Mouse (Mus musculus): ENCODE results near the gene Olfr976. TPM values are rescaled to one million over a fixed set of nuclear protein-coding genes. Genes with fewer than 3 reads are reported as not detected.

Gene Olfr976
- not detected in 2 replicates for polyA plus RNA-seq (2015; fragmentation: Nextera tagmentation; extraction: Ambion mirVana)

GRCm38 (mm10) chr9:39961033-39961432 is at the start of gene Olfr976:
TSS of gene Olfr976 (minus strand) at chr9:39961133.

GRCm38 (mm10) chr9:40009482-40009881 is 48.5 kb upstream of the Olfr976 start, which contains the start of gene Olfr980:
TSS of gene Olfr980 (minus strand) at chr9:40009582.

GRCm38 (mm10) chr9:40003365-40003764 is 42.4 kb upstream of the Olfr976 start, which contains the start of gene Olfr979:
TSS of gene Olfr979 (minus strand) at chr9:40003465.

GRCm38 (mm10) chr9:39991813-39992212 is 30.9 kb upstream of the Olfr976 start, which contains the start of gene Olfr978:
TSS of gene Olfr978 (plus strand) at chr9:39992113.

GRCm38 (mm10) chr9:39951946-39952345 is 9.0 kb downstream of the Olfr976 start, which contains the start of gene Olfr975:
TSS of gene Olfr975 (minus strand) at chr9:39952046.

GRCm38 (mm10) chr9:39937201-39937600 is 23.7 kb downstream of the Olfr976 start, which contains the start of gene Olfr974:
TSS of gene Olfr974 (plus strand) at chr9:39937501.

GRCm38 (mm10) chr9:39907036-39907435 is 53.9 kb downstream of the Olfr976 start, which contains the start of gene Olfr229:
TSS of gene Olfr229 (plus strand) at chr9:39907336.

Other genes with a start within 250 kb of the Olfr976 start
- gene Olfr965, start 249.8 kb downstream of the Olfr976 start, polyA plus RNA-seq (2015; fragmentation: Nextera tagmentation; extraction: Ambion mirVana) = not detected in 2 replicates
- not detected in 2 replicates for gene Olfr150, start 230.2 kb downstream of the Olfr976 start, polyA plus RNA-seq (2015; fragmentation: Nextera tagmentation; extraction: Ambion mirVana)
- gene Olfr967, start 214.9 kb downstream of the Olfr976 start, polyA plus RNA-seq (2015; fragmentation: Nextera tagmentation; extraction: Ambion mirVana) = not detected in 2 replicates
- gene Olfr968, start 177.9 kb downstream of the Olfr976 start, polyA plus RNA-seq (2015; fragmentation: Nextera tagmentation; extraction: Ambion mirVana) = not detected in 2 replicates
- not detected in 2 replicates for gene Olfr969, start 170.2 kb downstream of the Olfr976 start, polyA plus RNA-seq (2015; fragmentation: Nextera tagmentation; extraction: Ambion mirVana)
- gene Olfr970, start 152.3 kb downstream of the Olfr976 start, polyA plus RNA-seq (2015; fragmentation: Nextera tagmentation; extraction: Ambion mirVana) = not detected in 2 replicates
- not detected in 2 replicates for gene Olfr971, start 124.3 kb downstream of the Olfr976 start, polyA plus RNA-seq (2015; fragmentation: Nextera tagmentation; extraction: Ambion mirVana)
- not detected in 2 replicates for gene Olfr972, start 94.7 kb downstream of the Olfr976 start, polyA plus RNA-seq (2015; fragmentation: Nextera tagmentation; extraction: Ambion mirVana)
- gene Olfr229, start 53.8 kb downstream of the Olfr976 start, polyA plus RNA-seq (2015; fragmentation: Nextera tagmentation; extraction: Ambion mirVana) = not detected in 2 replicates
- not detected in 2 replicates for gene Olfr974, start 23.6 kb downstream of the Olfr976 start, polyA plus RNA-seq (2015; fragmentation: Nextera tagmentation; extraction: Ambion mirVana)
- not detected in 2 replicates for gene Olfr975, start 9.1 kb downstream of the Olfr976 start, polyA plus RNA-seq (2015; fragmentation: Nextera tagmentation; extraction: Ambion mirVana)
- gene Olfr978, start 31.0 kb upstream of the Olfr976 start, polyA plus RNA-seq (2015; fragmentation: Nextera tagmentation; extraction: Ambion mirVana) = not detected in 2 replicates
- not detected in 2 replicates for gene Olfr979, start 42.3 kb upstream of the Olfr976 start, polyA plus RNA-seq (2015; fragmentation: Nextera tagmentation; extraction: Ambion mirVana)
- gene Olfr980, start 48.4 kb upstream of the Olfr976 start, polyA plus RNA-seq (2015; fragmentation: Nextera tagmentation; extraction: Ambion mirVana) = not detected in 2 replicates
- 0.05 TPM in 1 of 2 replicates, not detected in the other for gene Olfr981, start 60.3 kb upstream of the Olfr976 start, polyA plus RNA-seq (2015; fragmentation: Nextera tagmentation; extraction: Ambion mirVana)
- gene Olfr982, start 112.7 kb upstream of the Olfr976 start, polyA plus RNA-seq (2015; fragmentation: Nextera tagmentation; extraction: Ambion mirVana) = not detected in 2 replicates
- gene Olfr983, start 132.5 kb upstream of the Olfr976 start, polyA plus RNA-seq (2015; fragmentation: Nextera tagmentation; extraction: Ambion mirVana) = not detected in 2 replicates
- gene Olfr984, start 153.1 kb upstream of the Olfr976 start, polyA plus RNA-seq (2015; fragmentation: Nextera tagmentation; extraction: Ambion mirVana) = not detected in 2 replicates
- gene Olfr985, start 169.1 kb upstream of the Olfr976 start, polyA plus RNA-seq (2015; fragmentation: Nextera tagmentation; extraction: Ambion mirVana) = not detected in 2 replicates
- not detected in 2 replicates for gene Tmem225, start 187.0 kb upstream of the Olfr976 start, polyA plus RNA-seq (2015; fragmentation: Nextera tagmentation; extraction: Ambion mirVana)
- gene Olfr986, start 219.8 kb upstream of the Olfr976 start, polyA plus RNA-seq (2015; fragmentation: Nextera tagmentation; extraction: Ambion mirVana) = not detected in 2 replicates
- 6.6 and 7.0 TPM in 2 replicates for gene Zfp202, start 231.2 kb upstream of the Olfr976 start, polyA plus RNA-seq (2015; fragmentation: Nextera tagmentation; extraction: Ambion mirVana)

Measured in neural tube, postnatal 0 days (tissue).